Mouse (Mus musculus) intestine, embryonic 14.5 days (tissue): ENCODE measurements at regions not wholly inside any gene's neighbourhood (a gene's known extent, or its start where the extent isn't known, plus 50 kb on each side); places are given as distances from the start of the nearest gene placed in this dataset.
A peak's percentile ranks its signal among the peaks of the same experiment; 100 is the strongest.

Experiments
- ATAC-seq: fragments of 200-750 bp; cut with Nextera tagmentation; replicated peaks from 2 replicates; pipeline ENCODE4 v1.8.0; 2017; ENCODE audit warnings: low read depth, moderate number of reproducible peaks, moderate TSS enrichment, moderate library complexity; ENCODE audit not compliant: low FRiP score, low TSS enrichment
- DNase-seq: peaks from one replicate; pipeline ENCODE4 v3.0.0-alpha.2; 2018; ENCODE audit warnings: low spot score
- H3K27ac ChIP-seq: fragments of 300-500 bp; sonication (generic); 2 replicates; pipeline ENCODE4 v1.5.1; 2014; ENCODE audit warnings: low read depth, mild to moderate bottlenecking, control low read depth
- H3K27me3 ChIP-seq: fragments of 300-500 bp; sonication (generic); replicated peaks from 2 replicates; pipeline ENCODE4 v1.6.1; 2014; ENCODE audit warnings: low read length, control low read depth; ENCODE audit not compliant: control insufficient read depth, insufficient read depth
- H3K36me3 ChIP-seq: fragments of 300-500 bp; sonication (generic); 2 replicates; pipeline ENCODE4 v1.6.1; 2014; ENCODE audit warnings: low read length, control low read depth; ENCODE audit not compliant: control insufficient read depth, insufficient read depth
- H3K4me1 ChIP-seq: fragments of 300-500 bp; sonication (generic); replicated peaks from 2 replicates; pipeline ENCODE4 v1.6.1; 2014; ENCODE audit warnings: low read length, control low read depth, mixed read lengths; ENCODE audit not compliant: control insufficient read depth, insufficient read depth
- H3K4me2 ChIP-seq: fragments of 300-500 bp; sonication (generic); 2 replicates; pipeline ENCODE4 v1.6.1; 2014; ENCODE audit warnings: low read length
- H3K4me3 ChIP-seq: fragments of 300-500 bp; sonication (generic); 2 replicates; pipeline ENCODE4 v1.5.1; 2014; ENCODE audit warnings: low read depth, low read length, control low read depth, mixed read lengths
- H3K9ac ChIP-seq: fragments of 300-500 bp; sonication (generic); 2 replicates; pipeline ENCODE4 v1.6.1; 2014; ENCODE audit warnings: mild to moderate bottlenecking, low read length
- H3K9me3 ChIP-seq: fragments of 300-500 bp; sonication (generic); 2 replicates; pipeline ENCODE4 v1.6.1; 2016; ENCODE audit warnings: low read length, control low read depth; ENCODE audit not compliant: control insufficient read depth
- WGBS: fragments of 180-500 bp; shearing (Covaris S2); extraction: QIAGEN DNeasy Blood & Tissue Kit; methylation state at CpG from one replicate; pipeline ENCODE4 v1.1.7; 2014; 5-methylcytosine and 5-hydroxymethylcytosine counted together

DNA sequence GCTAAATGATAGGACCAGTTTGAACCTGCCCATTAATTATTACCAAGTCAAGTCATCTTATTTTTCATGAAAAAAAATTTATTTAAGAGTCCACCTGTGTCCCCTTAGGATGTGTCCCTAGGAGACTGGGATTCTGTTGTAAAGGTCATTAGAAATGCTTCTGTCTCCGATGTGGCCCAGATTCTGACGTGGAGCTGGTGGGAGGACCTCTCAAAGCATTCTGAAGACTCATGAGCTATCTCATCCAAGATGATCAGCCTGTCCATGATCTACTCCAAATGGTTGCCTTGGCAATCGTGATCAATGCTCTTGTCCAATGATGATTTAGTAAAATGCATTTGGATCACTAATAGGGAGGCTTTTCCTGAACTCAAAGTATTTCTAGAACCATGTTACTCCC is 163.4 kb upstream of the Gm5148 start:
- DNase-seq (no peak), ATAC-seq (no peak)
- no peak overlapping the region for H3K4me2 ChIP-seq
- peaks cover 11% of the 10 kb centered on the region for H3K4me1 ChIP-seq
- H3K9ac ChIP-seq, result no peak overlapping the region
- no peaks in the 10 kb centered on the region for H3K9me3 ChIP-seq
- 88% methylated on average over 3 of the region's 3 CpGs for WGBS
- H3K27ac ChIP-seq, result 0 out of 2 replicates have a peak overlapping the region, but pooled peaks have one; percentile 18
- no peaks in the 10 kb centered on the region for H3K36me3 ChIP-seq
- H3K4me3 ChIP-seq, result no peak overlapping the region
- no peaks in the 10 kb centered on the region for H3K27me3 ChIP-seq

DNA sequence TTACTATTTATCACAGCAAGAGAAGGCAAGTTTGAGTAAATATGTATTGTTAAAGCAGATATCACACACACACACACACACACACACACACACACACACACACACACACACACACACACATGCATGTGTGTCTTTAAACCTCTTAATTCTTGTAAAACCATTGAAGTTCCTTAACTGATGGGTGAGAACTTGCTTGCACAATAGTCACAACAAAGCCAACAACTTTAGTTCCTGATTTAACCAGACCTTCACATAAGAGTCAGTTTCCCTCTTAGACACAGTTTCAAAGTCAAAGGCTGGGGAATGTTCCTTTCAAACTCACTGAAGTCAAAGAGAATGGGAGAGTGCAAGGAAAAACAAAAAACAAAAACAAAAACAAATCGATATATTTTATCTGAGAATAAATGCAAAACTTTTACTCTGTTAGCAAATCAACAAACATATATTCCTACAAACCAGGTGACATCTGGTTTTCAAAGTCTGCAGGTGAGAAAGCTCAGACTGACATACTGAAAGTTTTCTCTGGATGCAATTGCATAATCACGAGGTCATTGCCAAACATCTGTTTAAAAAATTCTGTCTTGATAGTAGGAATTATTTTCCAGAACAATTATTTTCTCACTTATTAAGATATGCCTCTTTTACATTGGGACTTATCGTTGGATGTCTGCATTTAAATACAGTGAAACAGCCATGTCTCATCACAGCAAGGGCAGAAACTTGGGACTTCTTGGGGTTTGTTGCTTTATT is 162.6 kb upstream of the Gm5148 start:
- WGBS, result 92% methylated on average over 3 of the region's 3 CpGs
- H3K27me3 ChIP-seq, result no peaks in the 10 kb centered on the region
- no peak overlapping the region for H3K27ac ChIP-seq
- no peak overlapping the region for H3K4me3 ChIP-seq
- no peak overlapping the region for H3K4me2 ChIP-seq
- DNase-seq (no peak), ATAC-seq (no peak)
- H3K9me3 ChIP-seq, result no peaks in the 10 kb centered on the region
- peaks cover 11% of the 10 kb centered on the region for H3K4me1 ChIP-seq
- H3K9ac ChIP-seq, result no peak overlapping the region
- H3K36me3 ChIP-seq, result no peaks in the 10 kb centered on the region

DNA sequence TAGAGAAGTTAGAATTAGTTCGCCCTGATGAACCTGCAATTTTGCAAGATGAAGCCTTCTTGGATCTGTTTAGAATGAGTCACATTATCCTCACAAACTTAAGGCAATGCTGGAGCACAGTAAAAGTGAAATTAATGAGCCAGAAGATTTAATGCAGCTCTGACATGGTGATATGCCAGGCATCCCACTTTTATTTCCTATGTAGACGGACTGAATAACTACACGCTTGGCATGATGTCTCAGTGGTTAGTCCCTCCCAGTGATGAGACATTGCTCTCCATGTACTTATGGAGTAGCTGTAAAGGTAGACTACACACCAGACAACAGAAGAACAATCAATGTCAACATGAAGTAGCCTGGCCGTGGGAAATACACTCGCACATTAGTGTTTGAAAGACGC is 161.5 kb upstream of the Gm5148 start:
- H3K9me3 ChIP-seq, result no peaks in the 10 kb centered on the region
- H3K4me3 ChIP-seq, result no peak overlapping the region
- H3K27ac ChIP-seq, result no peak overlapping the region
- no peak for ATAC-seq
- no peaks in the 10 kb centered on the region for H3K27me3 ChIP-seq
- DNase-seq, result no peak
- H3K36me3 ChIP-seq, result no peaks in the 10 kb centered on the region
- WGBS, result 82% methylated on average over 6 of the region's 6 CpGs
- no peak overlapping the region for H3K4me2 ChIP-seq
- H3K9ac ChIP-seq, result no peak overlapping the region
- peaks cover 11% of the 10 kb centered on the region for H3K4me1 ChIP-seq

DNA sequence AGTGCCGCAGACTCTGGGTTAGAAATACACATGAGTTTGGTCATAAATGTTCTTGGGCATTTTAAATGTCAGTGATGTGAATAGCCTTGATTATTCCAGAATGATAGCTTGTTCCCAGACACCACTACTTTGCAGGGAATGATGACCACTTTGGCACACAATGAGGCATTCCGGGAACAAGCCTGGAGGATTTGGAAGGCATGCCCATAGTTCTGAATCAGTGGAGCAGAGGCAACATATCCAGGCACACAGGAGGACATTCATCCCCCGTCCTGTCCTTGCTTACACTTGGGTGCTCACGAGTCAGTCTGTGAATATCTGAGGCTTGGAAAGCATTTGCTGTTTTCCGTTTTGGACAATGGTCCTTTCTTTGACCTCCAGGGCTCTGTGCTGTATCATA is 158.1 kb upstream of the Gm5148 start:
- DNase-seq (no peak), ATAC-seq (no peak)
- H3K36me3 ChIP-seq, result no peaks in the 10 kb centered on the region
- WGBS, result 67% methylated on average over 5 of the region's 5 CpGs
- H3K4me3 ChIP-seq, result no peak overlapping the region
- no peak overlapping the region for H3K27ac ChIP-seq
- H3K9me3 ChIP-seq, result no peaks in the 10 kb centered on the region
- H3K4me1 ChIP-seq, result no peaks in the 10 kb centered on the region
- no peak overlapping the region for H3K9ac ChIP-seq
- no peaks in the 10 kb centered on the region for H3K27me3 ChIP-seq
- no peak overlapping the region for H3K4me2 ChIP-seq

DNA sequence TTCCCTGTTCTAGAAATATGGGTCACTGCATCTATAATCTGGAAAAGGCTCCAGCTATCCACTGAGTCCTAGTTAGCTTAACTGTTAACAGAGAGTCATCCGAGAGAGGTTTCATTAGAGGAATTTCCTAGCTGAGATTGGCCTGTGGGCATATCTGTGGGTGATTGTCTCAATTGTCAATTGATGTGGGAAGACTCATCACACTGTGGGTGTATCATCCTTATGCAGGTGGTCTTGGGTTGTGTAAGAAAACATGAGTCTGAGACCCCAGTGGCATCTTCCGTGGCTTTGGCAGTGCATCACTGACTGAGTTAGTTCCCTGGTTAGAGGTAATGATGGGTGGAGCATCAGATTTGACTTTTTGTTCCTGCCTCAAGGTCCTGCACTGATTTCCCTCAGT is 156.7 kb upstream of the Gm5148 start:
- Histone ChIP-seq H3K36me3 (no peaks in the 10 kb centered on the region), H3K4me3 (no peak overlapping the region), H3K27me3 (no peaks in the 10 kb centered on the region), H3K27ac (no peak overlapping the region), H3K4me2 (no peak overlapping the region), H3K9me3 (no peaks in the 10 kb centered on the region), H3K4me1 (peaks cover 5% of the 10 kb centered on the region), H3K9ac (no peak overlapping the region)
- DNase-seq, result no peak
- 79% methylated on average over 2 of the region's 2 CpGs for WGBS
- no peak for ATAC-seq

DNA sequence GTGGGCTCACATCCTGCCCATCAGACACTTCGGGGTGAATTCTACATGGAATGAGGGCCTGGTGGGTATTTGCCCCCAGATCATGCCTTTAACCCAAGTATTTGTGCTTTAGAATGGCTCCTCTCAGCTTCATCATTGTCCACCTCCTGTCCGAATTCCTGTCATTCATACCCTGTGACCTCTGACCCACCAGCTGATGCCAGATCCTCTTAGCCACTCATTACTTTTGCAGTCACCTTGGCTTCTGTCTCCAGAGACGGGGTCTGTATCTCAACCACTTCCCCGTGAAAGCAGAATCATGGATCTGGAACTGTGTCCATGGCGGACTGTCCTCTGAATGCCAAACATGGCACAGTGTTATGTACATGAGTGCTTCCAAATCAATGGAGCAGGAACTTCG is 154.8 kb upstream of the Gm5148 start:
- Histone ChIP-seq H3K4me2 (no peak overlapping the region), H3K9ac (no peak overlapping the region), H3K27ac (no peak overlapping the region), H3K4me1 (peaks cover 18% of the 10 kb centered on the region), H3K4me3 (no peak overlapping the region), H3K9me3 (no peaks in the 10 kb centered on the region), H3K36me3 (no peaks in the 10 kb centered on the region), H3K27me3 (no peaks in the 10 kb centered on the region)
- DNase-seq (no peak), ATAC-seq (no peak)
- 73% methylated on average over 6 of the region's 6 CpGs for WGBS

DNA sequence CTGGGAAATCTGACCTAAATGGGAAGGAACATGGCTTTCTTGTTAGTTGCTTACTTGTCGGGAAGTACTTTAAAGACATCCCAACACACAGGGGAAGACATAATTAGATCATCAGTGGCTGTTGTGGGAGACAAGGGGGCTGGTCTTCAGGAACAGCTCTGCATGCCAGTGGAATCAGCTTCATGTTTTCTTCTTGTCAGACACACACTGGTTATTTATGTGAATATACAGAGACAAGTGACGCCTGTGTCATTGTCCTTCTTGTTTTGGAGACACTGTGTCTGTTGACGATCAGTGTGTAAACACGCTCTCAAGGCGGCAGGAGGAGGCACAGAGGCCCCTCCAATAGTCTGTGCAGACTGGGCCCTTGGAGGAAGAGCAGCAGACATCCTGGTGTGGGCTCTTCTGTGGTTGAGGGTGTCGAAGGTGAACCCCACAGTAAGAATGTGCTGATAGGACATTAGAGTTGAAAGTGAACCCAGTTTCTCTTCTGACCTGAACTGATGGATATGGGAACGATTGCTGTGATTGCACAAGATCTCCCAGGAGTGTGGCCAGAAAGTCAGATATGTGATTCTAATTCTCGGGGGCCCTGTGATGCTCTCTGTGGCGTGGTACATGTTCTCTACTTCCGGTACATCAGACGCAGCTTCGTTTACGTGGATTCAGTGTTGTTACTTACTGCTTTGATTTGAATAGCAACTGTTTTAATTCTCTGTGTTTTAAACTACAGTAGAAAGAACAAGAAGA is 151.9 kb upstream of the Gm5148 start:
- Histone ChIP-seq H3K4me2 (no peak overlapping the region), H3K27ac (peak overlapping the region; percentile 92), H3K36me3 (no peaks in the 10 kb centered on the region), H3K27me3 (no peaks in the 10 kb centered on the region), H3K4me1 (peaks cover 18% of the 10 kb centered on the region), H3K4me3 (no peak overlapping the region), H3K9me3 (no peaks in the 10 kb centered on the region), H3K9ac (no peak overlapping the region)
- DNase-seq (no peak), ATAC-seq (no peak)
- WGBS, result 69% methylated on average over 13 of the region's 13 CpGs

DNA sequence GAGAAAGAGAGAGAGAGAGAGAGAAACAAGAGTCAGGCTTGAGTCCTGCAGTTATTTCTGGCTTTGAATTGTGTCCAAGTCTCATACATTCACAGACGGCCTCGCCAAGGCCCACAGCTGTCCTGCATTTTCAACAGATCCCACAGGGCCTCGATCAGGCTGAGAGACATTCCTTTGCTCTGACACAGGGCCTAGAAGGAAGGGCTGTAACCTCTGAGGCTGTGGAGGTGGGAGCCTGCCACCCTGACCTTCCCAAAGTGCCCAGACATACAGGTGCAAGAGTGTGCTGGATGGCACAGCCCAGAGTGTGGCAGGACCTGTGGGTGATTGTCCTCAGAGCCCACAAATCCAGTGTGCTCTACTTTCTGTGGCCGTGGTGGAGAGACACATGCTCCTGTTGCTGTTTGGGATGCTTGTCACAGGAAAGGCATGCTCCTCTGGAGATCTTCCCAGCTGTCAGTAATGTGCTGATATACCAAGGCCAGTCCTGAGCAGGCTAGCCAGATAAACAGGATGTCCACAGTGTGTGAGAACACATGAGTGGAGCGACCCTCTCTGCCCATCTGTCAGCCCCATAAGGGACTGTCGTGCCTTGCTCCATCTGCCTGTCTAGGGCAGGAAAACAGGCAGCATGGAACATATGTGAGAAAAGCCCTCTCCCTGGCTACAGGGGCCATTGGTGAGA is 151.2 kb upstream of the Gm5148 start:
- peak; percentile 88 for ATAC-seq
- no peak overlapping the region for H3K4me3 ChIP-seq
- WGBS, result 19% methylated on average over 6 of the region's 6 CpGs
- peaks cover 18% of the 10 kb centered on the region for H3K4me1 ChIP-seq
- H3K9ac ChIP-seq, result no peak overlapping the region
- no peaks in the 10 kb centered on the region for H3K36me3 ChIP-seq
- no peak overlapping the region for H3K4me2 ChIP-seq
- H3K27me3 ChIP-seq, result no peaks in the 10 kb centered on the region
- no peaks in the 10 kb centered on the region for H3K9me3 ChIP-seq
- peak; percentile 74 for DNase-seq
- H3K27ac ChIP-seq, result peak overlapping the region; percentile 92
